Mouse (Mus musculus): Measurements from ENCODE around the gene Nppb. TPM values are rescaled to one million over a fixed set of nuclear protein-coding genes. Genes with fewer than 3 reads are reported as not detected.

Nppb gene
- polyA plus RNA-seq, 1 experiment from 2014 or later = 0.33 TPM

GRCm38 (mm10) chr4:148016981-148017380 lies 31.4 kb downstream of the Nppb start:
- Histone ChIP-seq H3K36me3 (peaks cover 97% of the 10 kb centered on the region), H3K27me3 (replicated peaks) (no peaks in the 10 kb centered on the region), H3K4me2 (no peak overlapping the region), H3K4me1 (no peaks in the 10 kb centered on the region; the same call in 1 of the 2 replicates), H3K4me3 (replicated peaks) (no peak overlapping the region), H3K9ac (replicated peaks) (no peak overlapping the region), H3K9me3 (replicated peaks) (no peaks in the 10 kb centered on the region), H3K27ac (replicated peaks) (no peak overlapping the region)
- WGBS = 83% methylated on average over 3 of the region's 3 CpGs
- ATAC-seq (ENCODE audit: low FRiP score) = no peak

- 47% methylated on average over 2 of the region's 2 CpGs for WGBS
- Histone ChIP-seq H3K4me3 (replicated peaks) (no peak overlapping the region), H3K4me1 (no peaks in the 10 kb centered on the region; the same call in 1 of the 2 replicates), H3K36me3 (peaks cover 97% of the 10 kb centered on the region), H3K9ac (replicated peaks) (no peak overlapping the region), H3K27me3 (replicated peaks) (no peaks in the 10 kb centered on the region), H3K9me3 (replicated peaks) (no peaks in the 10 kb centered on the region), H3K27ac (replicated peaks) (peak overlapping the region; percentile 60), H3K4me2 (no peak overlapping the region)
- ATAC-seq (ENCODE audit: low FRiP score) = peak; percentile 37; the same call in 1 of the 2 replicates
Observed at GRCm38 (mm10) chr4:148018410-148018809, 32.8 kb downstream of the Nppb start.

GRCm38 (mm10) chr4:148024003-148024402 lies 38.4 kb downstream of the Nppb start:
- H3K4me3 ChIP-seq (replicated peaks) = no peak overlapping the region
- no peaks in the 10 kb centered on the region; the same call in 1 of the 2 replicates for H3K4me1 ChIP-seq
- ATAC-seq (ENCODE audit: low FRiP score) = no peak
- H3K27me3 ChIP-seq (replicated peaks) = no peaks in the 10 kb centered on the region
- H3K36me3 ChIP-seq = peaks cover 91% of the 10 kb centered on the region
- WGBS = 93% methylated on average over 3 of the region's 3 CpGs
- H3K9ac ChIP-seq (replicated peaks) = no peak overlapping the region
- no peaks in the 10 kb centered on the region for H3K9me3 ChIP-seq (replicated peaks)
- H3K27ac ChIP-seq (replicated peaks) = no peak overlapping the region
- H3K4me2 ChIP-seq = no peak overlapping the region

- peaks cover 62% of the 10 kb centered on the region for H3K36me3 ChIP-seq
- 93% methylated on average over 7 of the region's 7 CpGs for WGBS
Observed at GRCm38 (mm10) chr4:148029297-148029696, 43.7 kb downstream of the Nppb start.

GRCm38 (mm10) chr4:148030506-148030905 lies 44.9 kb downstream of the Nppb start:
- Histone ChIP-seq H3K36me3 (peaks cover 59% of the 10 kb centered on the region), H3K27me3 (replicated peaks) (no peaks in the 10 kb centered on the region), H3K9me3 (replicated peaks) (no peaks in the 10 kb centered on the region), H3K4me1 (no peaks in the 10 kb centered on the region; the same call in 1 of the 2 replicates), H3K4me3 (replicated peaks) (no peak overlapping the region), H3K27ac (replicated peaks) (no peak overlapping the region), H3K9ac (replicated peaks) (no peak overlapping the region), H3K4me2 (no peak overlapping the region)
- 85% methylated on average over 5 of the region's 5 CpGs for WGBS
- no peak for ATAC-seq (ENCODE audit: low FRiP score)

More at GRCm38 (mm10) chr4:148029297-148029696, 43.7 kb downstream of the Nppb start:
- Histone ChIP-seq H3K9ac (replicated peaks) (no peak overlapping the region), H3K27me3 (replicated peaks) (no peaks in the 10 kb centered on the region), H3K4me2 (no peak overlapping the region), H3K4me1 (no peaks in the 10 kb centered on the region; the same call in 1 of the 2 replicates), H3K27ac (replicated peaks) (no peak overlapping the region), H3K9me3 (replicated peaks) (no peaks in the 10 kb centered on the region), H3K4me3 (replicated peaks) (no peak overlapping the region)
- ATAC-seq (ENCODE audit: low FRiP score) = no peak

GRCm38 (mm10) chr4:148033858-148034410 lies 48.3 kb downstream of the Nppb start:
- 61% methylated on average over 7 of the region's 7 CpGs for WGBS
- ATAC-seq (ENCODE audit: low FRiP score) = no peak
- Histone ChIP-seq H3K4me2 (no peak overlapping the region), H3K36me3 (peaks cover 35% of the 10 kb centered on the region), H3K27me3 (replicated peaks) (no peaks in the 10 kb centered on the region), H3K4me1 (peaks cover 11% of the 10 kb centered on the region), H3K4me3 (replicated peaks) (no peak overlapping the region), H3K27ac (replicated peaks) (no peak overlapping the region), H3K9me3 (replicated peaks) (no peaks in the 10 kb centered on the region), H3K9ac (replicated peaks) (no peak overlapping the region)

- peaks cover 30% of the 10 kb centered on the region for H3K36me3 ChIP-seq
Observed at GRCm38 (mm10) chr4:148035440-148035839, 49.9 kb downstream of the Nppb start.

More at GRCm38 (mm10) chr4:148035440-148035839, 49.9 kb downstream of the Nppb start:
- Histone ChIP-seq H3K27ac (replicated peaks) (no peak overlapping the region), H3K4me2 (no peak overlapping the region), H3K9me3 (replicated peaks) (no peaks in the 10 kb centered on the region), H3K4me3 (replicated peaks) (no peak overlapping the region), H3K27me3 (replicated peaks) (no peaks in the 10 kb centered on the region), H3K9ac (replicated peaks) (no peak overlapping the region), H3K4me1 (peaks cover 25% of the 10 kb centered on the region)
- ATAC-seq (ENCODE audit: low FRiP score) = no peak
- 91% methylated on average over 3 of the region's 3 CpGs for WGBS

Other genes with a start within 250 kb of the Nppb start
- gene Zfp984, start 176.0 kb upstream of the Nppb start, polyA plus RNA-seq (2015; fragmentation: Nextera tagmentation; extraction: Ambion mirVana) = 4.0 and 6.3 TPM in 2 replicates
- 6.8 and 7.0 TPM in 2 replicates for gene Zfp933, start 137.4 kb upstream of the Nppb start, polyA plus RNA-seq (2015; fragmentation: Nextera tagmentation; extraction: Ambion mirVana)
- 36.8 and 41.5 TPM in 2 replicates for gene Miip, start 117.0 kb upstream of the Nppb start, polyA plus RNA-seq (2015; fragmentation: Nextera tagmentation; extraction: Ambion mirVana)
- 9.5 and 11.4 TPM in 2 replicates for gene Fv1, start 116.8 kb upstream of the Nppb start, polyA plus RNA-seq (2015; fragmentation: Nextera tagmentation; extraction: Ambion mirVana)
- 89.9 and 100 TPM in 2 replicates for gene Mfn2, start 81.1 kb upstream of the Nppb start, polyA plus RNA-seq (2015; fragmentation: Nextera tagmentation; extraction: Ambion mirVana)
- 29.2 and 31.8 TPM in 2 replicates for gene Plod1, start 49.0 kb upstream of the Nppb start, polyA plus RNA-seq (2015; fragmentation: Nextera tagmentation; extraction: Ambion mirVana)
- 11.5 and 13.5 TPM in 2 replicates for gene 2510039O18Rik, start 44.9 kb upstream of the Nppb start, polyA plus RNA-seq (2015; fragmentation: Nextera tagmentation; extraction: Ambion mirVana)
- 1.6 and 1.7 TPM in 2 replicates for gene Nppa, start 14.9 kb downstream of the Nppb start, polyA plus RNA-seq (2015; fragmentation: Nextera tagmentation; extraction: Ambion mirVana)
- 28.0 and 29.0 TPM in 2 replicates for gene Clcn6, start 53.0 kb downstream of the Nppb start, polyA plus RNA-seq (2015; fragmentation: Nextera tagmentation; extraction: Ambion mirVana)
- 16.5 and 17.3 TPM in 2 replicates for gene Mthfr, start 53.3 kb downstream of the Nppb start, polyA plus RNA-seq (2015; fragmentation: Nextera tagmentation; extraction: Ambion mirVana)
- 5.2 and 10.4 TPM in 2 replicates for gene Agtrap, start 102.2 kb downstream of the Nppb start, polyA plus RNA-seq (2015; fragmentation: Nextera tagmentation; extraction: Ambion mirVana)
- 99.2 and 99.9 TPM in 2 replicates for gene Mad2l2, start 144.6 kb downstream of the Nppb start, polyA plus RNA-seq (2015; fragmentation: Nextera tagmentation; extraction: Ambion mirVana)
- gene Draxin, start 144.9 kb downstream of the Nppb start, polyA plus RNA-seq (2015; fragmentation: Nextera tagmentation; extraction: Ambion mirVana) = 7.3 and 10.4 TPM in 2 replicates
- gene Fbxo6, start 166.4 kb downstream of the Nppb start, polyA plus RNA-seq (2015; fragmentation: Nextera tagmentation; extraction: Ambion mirVana) = 20.6 and 21.9 TPM in 2 replicates
- gene Fbxo44, start 174.7 kb downstream of the Nppb start, polyA plus RNA-seq (2015; fragmentation: Nextera tagmentation; extraction: Ambion mirVana) = 89.4 and 104 TPM in 2 replicates
- gene Fbxo2, start 174.8 kb downstream of the Nppb start, polyA plus RNA-seq (2015; fragmentation: Nextera tagmentation; extraction: Ambion mirVana) = 17.2 and 19.0 TPM in 2 replicates

Measured in neural tube, embryonic 15.5 days (tissue).